Mouse (Mus musculus): ENCODE data around the gene Atox1. TPM values are rescaled to one million over a fixed set of nuclear protein-coding genes. Genes with fewer than 3 reads are reported as not detected.
A peak's percentile ranks its signal among the peaks of the same experiment; 100 is the strongest.

Atox1 gene
- polyA plus RNA-seq, 1 experiment from 2014 or later = 253 TPM

- peak within 1 kb of the TSS; percentile 97 for H3K9ac ChIP-seq
- peak; percentile 97 for ATAC-seq (ENCODE audit: insufficient number of reproducible peaks, low FRiP score)
- under 1% methylated on average over 57 of the region's 57 CpGs for WGBS
These were observed 8.2 kb upstream of the Atox1 start, which contains the start of gene G3bp1 for GRCm38 (mm10) chr11:55469048-55469843. Gene G3bp1, plus strand, starts transcription at chr11:55469685.

DNA sequence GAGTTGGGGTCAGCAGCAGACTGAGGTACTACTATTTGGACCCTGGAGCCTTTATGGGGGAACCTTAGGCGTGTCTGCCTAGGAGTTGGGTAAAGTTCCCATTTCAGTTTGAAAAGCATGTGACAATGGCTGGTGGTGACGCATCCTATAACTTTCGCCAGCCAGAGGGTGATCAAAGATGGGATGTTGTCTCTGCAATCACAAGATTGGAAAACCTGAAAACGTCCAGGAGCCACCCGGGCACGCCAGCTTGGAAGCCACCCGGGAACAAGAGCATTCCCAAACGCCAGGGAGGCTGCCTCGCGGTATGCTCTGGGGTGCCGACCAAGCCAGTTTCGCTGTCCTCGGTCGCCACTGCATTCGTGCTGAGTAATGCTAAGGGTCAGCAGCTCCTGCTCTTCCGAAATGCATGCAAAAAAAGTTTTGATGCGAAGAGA lies 7.6 kb upstream of the Atox1 start:
- Histone ChIP-seq H3K4me3 (peak overlapping the region; percentile 54), H3K4me2 (peak overlapping the region; percentile 78), H3K9ac (peak overlapping the region; percentile 81), H3K9me3 (replicated peaks) (no peaks in the 10 kb centered on the region), H3K27me3 (replicated peaks) (no peaks in the 10 kb centered on the region), H3K27ac (ENCODE audit: poor library complexity, severe bottlenecking) (peak overlapping the region; percentile 94), H3K36me3 (peaks cover 10% of the 10 kb centered on the region; the same call in 1 of the 2 replicates), H3K4me1 (replicated peaks) (peaks cover 28% of the 10 kb centered on the region)
- 3% methylated on average over 17 of the region's 17 CpGs for WGBS
- no peak for ATAC-seq (ENCODE audit: insufficient number of reproducible peaks, low FRiP score)

More at GRCm38 (mm10) chr11:55469048-55469843, 8.2 kb upstream of the Atox1 start, which contains the start of gene G3bp1:
- peak within 1 kb of the TSS; percentile 94 for H3K27ac ChIP-seq (ENCODE audit: poor library complexity, severe bottlenecking)
- peak within 1 kb of the TSS; percentile 78 for H3K4me2 ChIP-seq
- peaks cover 32% of the 10 kb centered on the region for H3K4me1 ChIP-seq (replicated peaks)
- no peaks in the 10 kb centered on the region for H3K9me3 ChIP-seq (replicated peaks)
- H3K36me3 ChIP-seq = peaks cover 14% of the 10 kb centered on the region
- H3K27me3 ChIP-seq (replicated peaks) = no peaks in the 10 kb centered on the region
- peak within 1 kb of the TSS; percentile 85 for H3K4me3 ChIP-seq

GRCm38 (mm10) chr11:55468012-55468411 lies 7.0 kb upstream of the Atox1 start:
- ATAC-seq (ENCODE audit: insufficient number of reproducible peaks, low FRiP score) = no peak
- Histone ChIP-seq H3K9me3 (replicated peaks) (no peaks in the 10 kb centered on the region), H3K4me2 (peak overlapping the region; percentile 78), H3K27ac (ENCODE audit: poor library complexity, severe bottlenecking) (peak overlapping the region; percentile 94; the same call in 1 of the 2 replicates), H3K27me3 (replicated peaks) (no peaks in the 10 kb centered on the region), H3K9ac (peak overlapping the region; percentile 81), H3K36me3 (peaks cover 10% of the 10 kb centered on the region; the same call in 1 of the 2 replicates), H3K4me3 (peak overlapping the region; percentile 54), H3K4me1 (replicated peaks) (peaks cover 23% of the 10 kb centered on the region)
- 67% methylated on average over 10 of the region's 10 CpGs for WGBS

- H3K4me1 ChIP-seq (replicated peaks) = peaks cover 20% of the 10 kb centered on the region
- H3K9me3 ChIP-seq (replicated peaks) = no peaks in the 10 kb centered on the region
- no peak overlapping the region for H3K4me2 ChIP-seq
- H3K4me3 ChIP-seq = no peak overlapping the region
- ATAC-seq (ENCODE audit: insufficient number of reproducible peaks, low FRiP score) = no peak
- H3K9ac ChIP-seq = no peak overlapping the region
- H3K27me3 ChIP-seq (replicated peaks) = no peaks in the 10 kb centered on the region
- 80% methylated on average over 3 of the region's 3 CpGs for WGBS
- H3K27ac ChIP-seq (ENCODE audit: poor library complexity, severe bottlenecking) = no peak overlapping the region
- H3K36me3 ChIP-seq = no peaks in the 10 kb centered on the region
These were observed 4.1 kb upstream of the Atox1 start for GRCm38 (mm10) chr11:55465177-55465576.

- WGBS = 81% methylated on average over 10 of the region's 10 CpGs
- no peak for ATAC-seq (ENCODE audit: insufficient number of reproducible peaks, low FRiP score)
These were observed 3.7 kb upstream of the Atox1 start for GRCm38 (mm10) chr11:55464707-55465106.

GRCm38 (mm10) chr11:55462149-55462548 lies 1.1 kb upstream of the Atox1 start:
- ATAC-seq (ENCODE audit: insufficient number of reproducible peaks, low FRiP score) = no peak
- Histone ChIP-seq H3K4me2 (no peak overlapping the region), H3K4me3 (no peak overlapping the region), H3K9ac (no peak overlapping the region), H3K4me1 (replicated peaks) (peaks cover 30% of the 10 kb centered on the region), H3K36me3 (no peaks in the 10 kb centered on the region), H3K27me3 (replicated peaks) (no peaks in the 10 kb centered on the region), H3K9me3 (replicated peaks) (no peaks in the 10 kb centered on the region), H3K27ac (ENCODE audit: poor library complexity, severe bottlenecking) (no peak overlapping the region)
- WGBS = 95% methylated on average over 9 of the region's 9 CpGs

More at GRCm38 (mm10) chr11:55464707-55465106, 3.7 kb upstream of the Atox1 start:
- Histone ChIP-seq H3K36me3 (no peaks in the 10 kb centered on the region), H3K4me1 (replicated peaks) (peaks cover 25% of the 10 kb centered on the region), H3K9ac (no peak overlapping the region), H3K4me3 (no peak overlapping the region), H3K27me3 (replicated peaks) (no peaks in the 10 kb centered on the region), H3K27ac (ENCODE audit: poor library complexity, severe bottlenecking) (no peak overlapping the region), H3K4me2 (no peak overlapping the region), H3K9me3 (replicated peaks) (no peaks in the 10 kb centered on the region)

GRCm38 (mm10) chr11:55460559-55461018 lies 450 bp downstream of the Atox1 start:
- ATAC-seq (ENCODE audit: insufficient number of reproducible peaks, low FRiP score) = peak; percentile 34
- H3K4me2 ChIP-seq = peak overlapping the region; percentile 97
- WGBS = under 1% methylated on average over 17 of the region's 17 CpGs

GRCm38 (mm10) chr11:55459850-55460558 lies 1.0 kb downstream of the Atox1 start:
- H3K4me3 ChIP-seq = peak overlapping the region; percentile 88
- no peak for ATAC-seq (ENCODE audit: insufficient number of reproducible peaks, low FRiP score)
- H3K9me3 ChIP-seq (replicated peaks) = no peaks in the 10 kb centered on the region
- peak overlapping the region; percentile 81 for H3K9ac ChIP-seq
- H3K27ac ChIP-seq (ENCODE audit: poor library complexity, severe bottlenecking) = peak overlapping the region; percentile 62
- no peaks in the 10 kb centered on the region for H3K36me3 ChIP-seq
- H3K4me2 ChIP-seq = peak overlapping the region; percentile 97
- no peaks in the 10 kb centered on the region for H3K27me3 ChIP-seq (replicated peaks)
- peaks cover 30% of the 10 kb centered on the region for H3K4me1 ChIP-seq (replicated peaks)
- 12% methylated on average over 3 of the region's 3 CpGs for WGBS

More at GRCm38 (mm10) chr11:55460559-55461018, 450 bp downstream of the Atox1 start:
- Histone ChIP-seq H3K9me3 (replicated peaks) (no peaks in the 10 kb centered on the region), H3K4me1 (replicated peaks) (peaks cover 30% of the 10 kb centered on the region), H3K9ac (peak overlapping the region; percentile 81), H3K36me3 (no peaks in the 10 kb centered on the region), H3K27me3 (replicated peaks) (no peaks in the 10 kb centered on the region), H3K27ac (ENCODE audit: poor library complexity, severe bottlenecking) (peak overlapping the region; percentile 62), H3K4me3 (peak overlapping the region; percentile 88)

DNA sequence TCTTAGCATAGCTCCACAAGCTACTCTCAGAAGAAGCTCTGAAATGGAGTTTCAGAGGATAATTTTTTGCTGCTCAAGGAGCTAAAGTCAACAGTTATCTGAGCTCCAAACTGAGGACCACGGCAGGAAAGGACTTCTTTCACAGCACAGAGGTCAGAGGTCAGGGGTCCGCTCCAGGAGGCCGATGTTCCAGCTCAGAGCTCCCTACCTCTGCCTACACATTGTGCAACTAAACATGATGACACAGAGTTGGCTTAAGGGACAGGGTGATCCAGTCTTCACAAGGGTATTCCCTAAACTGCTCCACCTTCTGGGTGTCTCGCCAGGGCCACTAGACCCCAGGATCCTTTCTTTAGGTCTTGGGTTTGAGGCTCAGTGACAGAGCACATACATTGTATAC lies 2.5 kb downstream of the Atox1 start:
- Histone ChIP-seq H3K27ac (ENCODE audit: poor library complexity, severe bottlenecking) (no peak overlapping the region), H3K4me1 (replicated peaks) (peaks cover 30% of the 10 kb centered on the region), H3K4me2 (no peak overlapping the region), H3K36me3 (peaks cover 12% of the 10 kb centered on the region), H3K9me3 (replicated peaks) (no peaks in the 10 kb centered on the region), H3K4me3 (no peak overlapping the region), H3K9ac (no peak overlapping the region), H3K27me3 (replicated peaks) (no peaks in the 10 kb centered on the region)
- WGBS = 60% methylated on average over 4 of the region's 4 CpGs
- no peak for ATAC-seq (ENCODE audit: insufficient number of reproducible peaks, low FRiP score)

DNA sequence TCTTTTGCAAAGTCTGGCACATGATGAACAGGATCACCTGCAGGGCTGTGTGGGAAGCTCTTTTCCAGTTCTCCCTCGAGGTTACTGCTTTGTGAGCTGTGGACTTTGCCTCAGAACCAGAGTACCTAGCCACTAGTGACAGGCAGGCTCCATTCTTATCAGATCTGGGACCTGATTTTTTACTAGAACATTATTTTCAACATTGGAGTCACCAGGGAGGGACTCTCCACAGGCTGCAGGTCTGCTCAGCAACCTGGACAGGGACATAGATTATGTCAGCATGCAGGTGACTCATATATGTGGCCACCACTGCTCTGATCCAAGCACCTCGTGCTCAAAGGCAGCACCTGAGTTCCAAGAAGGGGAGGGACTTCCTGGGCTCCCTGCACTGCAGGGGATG lies 5.9 kb downstream of the Atox1 start:
- peaks cover 19% of the 10 kb centered on the region for H3K4me1 ChIP-seq (replicated peaks)
- 79% methylated on average over 2 of the region's 2 CpGs for WGBS

DNA sequence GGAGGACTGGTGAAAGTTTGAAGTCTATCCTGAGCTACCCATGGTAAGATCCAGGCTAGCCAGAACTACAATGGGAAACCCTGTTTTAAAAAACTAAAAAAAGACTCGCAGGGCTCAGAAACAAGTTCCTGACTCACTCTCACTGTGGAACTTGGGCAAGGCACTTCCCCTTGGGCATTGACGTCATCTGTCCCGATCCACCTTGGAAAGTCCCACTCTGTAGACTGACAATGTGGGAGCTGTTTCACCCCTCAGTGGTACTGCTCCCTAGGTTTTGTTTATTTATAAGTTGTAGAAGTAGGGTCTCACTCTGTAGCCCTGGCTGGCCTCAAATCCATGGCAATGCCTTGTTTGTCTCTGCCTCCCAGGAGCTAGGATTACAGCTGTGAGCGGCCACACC lies 7.4 kb downstream of the Atox1 start:
- Histone ChIP-seq H3K9me3 (replicated peaks) (no peaks in the 10 kb centered on the region), H3K27ac (ENCODE audit: poor library complexity, severe bottlenecking) (no peak overlapping the region), H3K4me1 (replicated peaks) (peaks cover 5% of the 10 kb centered on the region; the same call in 1 of the 2 replicates), H3K9ac (no peak overlapping the region), H3K36me3 (peaks cover 48% of the 10 kb centered on the region), H3K4me3 (no peak overlapping the region), H3K27me3 (replicated peaks) (no peaks in the 10 kb centered on the region), H3K4me2 (no peak overlapping the region)
- no peak for ATAC-seq (ENCODE audit: insufficient number of reproducible peaks, low FRiP score)
- 82% methylated on average over 4 of the region's 4 CpGs for WGBS

More for the DNA sequence above, 5.9 kb downstream of the Atox1 start:
- Histone ChIP-seq H3K4me3 (no peak overlapping the region), H3K27me3 (replicated peaks) (no peaks in the 10 kb centered on the region), H3K36me3 (peaks cover 39% of the 10 kb centered on the region), H3K27ac (ENCODE audit: poor library complexity, severe bottlenecking) (no peak overlapping the region), H3K9me3 (replicated peaks) (no peaks in the 10 kb centered on the region), H3K4me2 (no peak overlapping the region), H3K9ac (no peak overlapping the region)
- no peak for ATAC-seq (ENCODE audit: insufficient number of reproducible peaks, low FRiP score)
